Mouse (Mus musculus) bone marrow macrophage, adult 2 months (primary cell): ENCODE results near the gene Xrra1.

Source experiments
- CTCF ChIP-seq: IDR thresholded peaks from 2 replicates; pipeline ENCODE4 v1.5.1; 2012; ENCODE audit warnings: low read depth, mild to moderate bottlenecking, low read length, moderate library complexity
- POLR2A ChIP-seq: IDR thresholded peaks from 2 replicates; pipeline ENCODE4 v1.6.1; 2012; ENCODE audit warnings: mild to moderate bottlenecking, low read depth, low read length, borderline replicate concordance

- TF ChIP-seq CTCF (no peak), POLR2A (no peak)
These were observed 68.2 kb downstream of the Xrra1 start for GRCm38 (mm10) chr7:99926916-99927714.
